Mouse (Mus musculus): ENCODE results near the gene Ankrd60. TPM values are rescaled to one million over a fixed set of nuclear protein-coding genes. Genes with fewer than 3 reads are reported as not detected.

The Ankrd60 gene
- total RNA-seq, 1 experiment from 2014 or later = not detected

GRCm38 (mm10) chr2:173541748-173542147 is 36.4 kb downstream of the Ankrd60 start:
- ATAC-seq (replicated peaks in 1 of 2; ENCODE audit: insufficient read depth in 1 of 2, low FRiP score in 2 of 2, low TSS enrichment in 1 of 2, low read depth in 1 of 2, poor library complexity in 2 of 2, severe bottlenecking in 2 of 2) = no peak

GRCm38 (mm10) chr2:173539781-173540180 is 38.4 kb downstream of the Ankrd60 start:
- ATAC-seq (replicated peaks in 1 of 2; ENCODE audit: insufficient read depth in 1 of 2, low FRiP score in 2 of 2, low TSS enrichment in 1 of 2, low read depth in 1 of 2, poor library complexity in 2 of 2, severe bottlenecking in 2 of 2) = no peak

GRCm38 (mm10) chr2:173535886-173536285 is 42.3 kb downstream of the Ankrd60 start:
- ATAC-seq (replicated peaks in 1 of 2; ENCODE audit: insufficient read depth in 1 of 2, low FRiP score in 2 of 2, low TSS enrichment in 1 of 2, low read depth in 1 of 2, poor library complexity in 2 of 2, severe bottlenecking in 2 of 2) = no peak

GRCm38 (mm10) chr2:173535390-173535789 is 42.8 kb downstream of the Ankrd60 start:
- no peak for ATAC-seq (replicated peaks in 1 of 2; ENCODE audit: insufficient read depth in 1 of 2, low FRiP score in 2 of 2, low TSS enrichment in 1 of 2, low read depth in 1 of 2, poor library complexity in 2 of 2, severe bottlenecking in 2 of 2)

GRCm38 (mm10) chr2:173534581-173534980 is 43.6 kb downstream of the Ankrd60 start:
- peak; percentile 83 to 91 for ATAC-seq (replicated peaks in 1 of 2; ENCODE audit: insufficient read depth in 1 of 2, low FRiP score in 2 of 2, low TSS enrichment in 1 of 2, low read depth in 1 of 2, poor library complexity in 2 of 2, severe bottlenecking in 2 of 2)

- no peak for ATAC-seq (replicated peaks in 1 of 2; ENCODE audit: insufficient read depth in 1 of 2, low FRiP score in 2 of 2, low TSS enrichment in 1 of 2, low read depth in 1 of 2, poor library complexity in 2 of 2, severe bottlenecking in 2 of 2)
These were observed 45.3 kb downstream of the Ankrd60 start for GRCm38 (mm10) chr2:173532711-173533462.

GRCm38 (mm10) chr2:173528493-173528892 is 49.7 kb downstream of the Ankrd60 start:
- ATAC-seq (replicated peaks in 1 of 2; ENCODE audit: insufficient read depth in 1 of 2, low FRiP score in 2 of 2, low TSS enrichment in 1 of 2, low read depth in 1 of 2, poor library complexity in 2 of 2, severe bottlenecking in 2 of 2) = no peak; a peak in 1 of 4 replicates

GRCm38 (mm10) chr2:173522376-173522775 is 55.8 kb downstream of the Ankrd60 start, which contains the start of gene 1700021F07Rik:
Gene 1700021F07Rik, plus strand, starts transcription at chr2:173522586.
- no peak for ATAC-seq (replicated peaks in 1 of 2; ENCODE audit: insufficient read depth in 1 of 2, low FRiP score in 2 of 2, low TSS enrichment in 1 of 2, low read depth in 1 of 2, poor library complexity in 2 of 2, severe bottlenecking in 2 of 2)

Other genes with a start within 250 kb of the Ankrd60 start
- not detected in 2 replicates for gene 1700021F07Rik, start 55.8 kb downstream of the Ankrd60 start, total RNA-seq (2017)
- gene Rab22a, start 81.4 kb upstream of the Ankrd60 start, total RNA-seq (2017) = 7.9 and 9.6 TPM in 2 replicates
- gene 1700010B08Rik, start 141.1 kb upstream of the Ankrd60 start, total RNA-seq (2017) = not detected in 2 replicates
- gene Vapb, start 159.1 kb upstream of the Ankrd60 start, total RNA-seq (2017) = 56.4 and 61.6 TPM in 2 replicates

Measured in hematopoietic stem cell, adult 5-6 weeks (primary cell).